Mouse (Mus musculus) hindbrain, embryonic 13.5 days (tissue): ENCODE results near the gene Sec24d. TPM values are rescaled to one million over a fixed set of nuclear protein-coding genes. Genes with fewer than 3 reads are reported as not detected.
A peak's percentile ranks its signal among the peaks of the same experiment; 100 is the strongest.

Source experiments
- ATAC-seq: fragments of 200-750 bp; cut with Nextera tagmentation; 2 replicates; pipeline ENCODE4 v1.8.0; 2017; ENCODE audit warnings: moderate TSS enrichment; ENCODE audit not compliant: low FRiP score
- H3K27ac ChIP-seq: fragments of 300-500 bp; sonication (generic); 2 replicates; pipeline ENCODE4 v1.5.1; 2015; ENCODE audit warnings: inconsistent platforms, mild to moderate bottlenecking, moderate library complexity
- H3K27me3 ChIP-seq: fragments of 300-500 bp; sonication (generic); 2 replicates; pipeline ENCODE4 v1.6.1; 2015; ENCODE audit warnings: mild to moderate bottlenecking, inconsistent platforms
- H3K36me3 ChIP-seq: fragments of 300-500 bp; sonication (generic); 2 replicates; pipeline ENCODE4 v1.6.1; 2015; ENCODE audit warnings: mild to moderate bottlenecking, inconsistent platforms
- H3K4me1 ChIP-seq: fragments of 300-500 bp; sonication (generic); replicated peaks from 2 replicates; pipeline ENCODE4 v1.6.1; 2015; ENCODE audit warnings: inconsistent platforms
- H3K4me2 ChIP-seq: fragments of 300-500 bp; sonication (generic); 2 replicates; pipeline ENCODE4 v1.6.1; 2015; ENCODE audit warnings: inconsistent platforms, mild to moderate bottlenecking, moderate library complexity
- H3K4me3 ChIP-seq: fragments of 300-500 bp; sonication (generic); 2 replicates; pipeline ENCODE4 v1.5.1; 2015; ENCODE audit warnings: mild to moderate bottlenecking, inconsistent platforms
- H3K9ac ChIP-seq: fragments of 300-500 bp; sonication (generic); 2 replicates; pipeline ENCODE4 v1.6.1; 2015; ENCODE audit warnings: mild to moderate bottlenecking, inconsistent platforms
- H3K9me3 ChIP-seq: fragments of 300-500 bp; sonication (generic); 2 replicates; pipeline ENCODE4 v1.6.1; 2016; ENCODE audit warnings: inconsistent platforms
- WGBS: fragments of 180-500 bp; shearing (Covaris S2); methylation state at CpG from one replicate; pipeline ENCODE4 v1.1.7; 2015; 5-methylcytosine and 5-hydroxymethylcytosine counted together
- polyA plus RNA-seq: library from polyadenylated mRNA; unstranded; fragments of >200 nt; fragmentation: Nextera tagmentation; extraction: Ambion mirVana; gene quantifications from 2 replicates; pipeline ENCODE4 v1.2.1, GENCODE M21; 2015

Gene Sec24d
- 14.3 and 14.5 TPM in 2 replicates for polyA plus RNA-seq

DNA sequence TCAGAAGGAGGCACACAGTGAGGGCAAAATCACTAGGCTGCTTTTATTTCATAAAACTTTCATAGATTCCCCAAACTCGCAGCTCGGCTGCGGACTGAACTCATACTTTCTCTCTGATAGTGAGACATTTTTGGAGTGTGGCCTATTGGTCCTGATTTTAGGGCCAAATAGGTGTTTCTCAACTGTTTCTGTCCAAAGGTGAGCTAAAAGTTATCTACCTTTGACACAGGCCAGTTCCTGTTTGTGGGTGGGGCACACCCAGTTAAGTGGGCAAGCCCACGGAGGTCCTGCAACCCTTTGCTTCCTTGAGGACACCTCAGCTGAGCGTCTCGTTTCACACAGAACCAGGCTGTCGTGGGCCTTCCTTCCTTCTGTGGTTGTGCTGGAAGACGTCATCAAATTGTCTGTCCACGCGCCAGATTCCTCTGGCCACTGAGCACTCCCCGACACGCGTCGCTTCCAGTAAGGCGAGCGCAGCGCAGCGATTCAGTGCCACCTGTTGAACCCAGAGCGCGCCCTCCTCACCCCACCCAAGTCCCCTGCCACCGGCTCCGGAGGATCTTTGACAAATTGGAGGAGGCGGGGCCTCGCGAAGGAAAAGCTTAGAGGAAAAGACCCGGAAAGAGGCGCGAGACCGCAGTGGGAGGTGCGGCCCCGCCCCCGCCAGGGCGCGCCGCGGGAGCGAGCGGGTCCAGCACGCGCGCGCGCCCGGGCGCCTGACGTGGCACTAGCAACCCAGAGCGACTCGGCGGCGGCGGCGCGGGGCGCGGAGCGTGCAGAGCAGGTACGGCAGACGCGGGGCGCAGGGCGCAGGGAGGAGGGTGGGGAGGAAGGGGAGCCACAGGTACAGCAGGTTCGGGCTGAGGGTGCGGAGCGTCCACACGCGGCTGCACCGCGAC is at the start of gene Sec24d:
Gene Sec24d, plus strand, starts transcription at position 703 of the 899 bp plus-strand sequence.
- Histone ChIP-seq H3K36me3 (no peaks in the 10 kb centered on the region), H3K4me3 (peak within 1 kb of the TSS; percentile 68), H3K27ac (no peak within 1 kb of the TSS), H3K9me3 (no peaks in the 10 kb centered on the region), H3K4me1 (peaks cover 6% of the 10 kb centered on the region; the same call in 1 of the 2 replicates), H3K9ac (peak within 1 kb of the TSS; percentile 72), H3K4me2 (peak within 1 kb of the TSS; percentile 88), H3K27me3 (peaks cover 35% of the 10 kb centered on the region)
- ATAC-seq: peak; percentile 94
- WGBS: 4% methylated on average over 66 of the region's 68 CpGs

GRCm38 (mm10) chr3:123218646-123219045 is 48.6 kb upstream of the Sec24d start:
- H3K36me3 ChIP-seq: no peaks in the 10 kb centered on the region

DNA sequence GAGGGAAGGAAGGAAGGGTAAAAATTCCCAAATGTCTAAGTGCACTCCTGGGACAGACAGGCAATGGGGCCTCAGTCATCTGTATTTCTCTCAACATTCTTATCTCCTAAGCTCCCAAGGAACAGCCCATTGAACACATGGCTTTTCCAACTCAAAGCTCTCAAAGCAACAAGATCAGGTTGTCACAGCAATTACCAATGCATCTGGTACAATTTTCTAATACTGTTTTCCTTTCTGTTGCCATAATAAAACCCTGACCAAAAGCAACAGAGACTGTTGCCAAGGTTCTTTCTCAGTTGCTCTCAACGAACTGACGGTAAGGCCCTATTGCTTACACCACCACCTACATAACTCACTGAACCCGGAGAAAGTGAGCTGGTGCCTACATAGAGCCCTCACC is 40.0 kb upstream of the Sec24d start:
- ATAC-seq: no peak
- Histone ChIP-seq H3K36me3 (no peaks in the 10 kb centered on the region), H3K4me3 (no peak overlapping the region), H3K4me1 (no peaks in the 10 kb centered on the region), H3K9ac (no peak overlapping the region), H3K27me3 (no peaks in the 10 kb centered on the region), H3K27ac (no peak overlapping the region), H3K4me2 (no peak overlapping the region), H3K9me3 (no peaks in the 10 kb centered on the region)
- WGBS: 91% methylated on average over 3 of the region's 3 CpGs

More at GRCm38 (mm10) chr3:123218646-123219045, 48.6 kb upstream of the Sec24d start:
- Histone ChIP-seq H3K27ac (no peak overlapping the region), H3K4me1 (no peaks in the 10 kb centered on the region), H3K4me2 (no peak overlapping the region), H3K4me3 (no peak overlapping the region), H3K9me3 (no peaks in the 10 kb centered on the region), H3K9ac (no peak overlapping the region), H3K27me3 (no peaks in the 10 kb centered on the region)
- 56% methylated on average over 6 of the region's 6 CpGs for WGBS
- no peak for ATAC-seq

DNA sequence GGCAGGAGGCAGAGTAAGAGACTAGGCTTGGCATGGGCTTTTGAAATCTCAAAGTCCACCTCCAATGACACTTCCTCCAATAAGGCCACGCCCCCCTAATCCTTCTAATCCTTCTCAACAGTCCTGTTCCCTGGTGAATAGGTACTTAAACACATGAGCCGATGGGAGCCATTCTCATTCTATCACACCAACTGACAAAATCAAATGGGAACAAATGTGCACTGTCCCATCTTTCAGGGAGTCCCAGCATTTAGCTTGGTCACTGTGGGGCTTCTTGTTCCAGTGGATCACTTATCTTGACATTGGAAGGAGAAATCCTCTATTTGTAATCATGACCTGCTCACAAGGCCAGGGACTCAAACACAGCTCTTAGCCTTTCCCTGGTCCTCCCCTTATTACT is 35.6 kb upstream of the Sec24d start:
- peaks cover 12% of the 10 kb centered on the region for H3K4me1 ChIP-seq
- no peak for ATAC-seq
- H3K36me3 ChIP-seq: no peaks in the 10 kb centered on the region
- H3K9ac ChIP-seq: no peak overlapping the region
- H3K9me3 ChIP-seq: no peaks in the 10 kb centered on the region
- 87% methylated on average over 2 of the region's 2 CpGs for WGBS
- H3K27me3 ChIP-seq: peaks cover 15% of the 10 kb centered on the region; the same call in 1 of the 2 replicates
- H3K4me3 ChIP-seq: no peak overlapping the region
- no peak overlapping the region for H3K27ac ChIP-seq
- H3K4me2 ChIP-seq: no peak overlapping the region

DNA sequence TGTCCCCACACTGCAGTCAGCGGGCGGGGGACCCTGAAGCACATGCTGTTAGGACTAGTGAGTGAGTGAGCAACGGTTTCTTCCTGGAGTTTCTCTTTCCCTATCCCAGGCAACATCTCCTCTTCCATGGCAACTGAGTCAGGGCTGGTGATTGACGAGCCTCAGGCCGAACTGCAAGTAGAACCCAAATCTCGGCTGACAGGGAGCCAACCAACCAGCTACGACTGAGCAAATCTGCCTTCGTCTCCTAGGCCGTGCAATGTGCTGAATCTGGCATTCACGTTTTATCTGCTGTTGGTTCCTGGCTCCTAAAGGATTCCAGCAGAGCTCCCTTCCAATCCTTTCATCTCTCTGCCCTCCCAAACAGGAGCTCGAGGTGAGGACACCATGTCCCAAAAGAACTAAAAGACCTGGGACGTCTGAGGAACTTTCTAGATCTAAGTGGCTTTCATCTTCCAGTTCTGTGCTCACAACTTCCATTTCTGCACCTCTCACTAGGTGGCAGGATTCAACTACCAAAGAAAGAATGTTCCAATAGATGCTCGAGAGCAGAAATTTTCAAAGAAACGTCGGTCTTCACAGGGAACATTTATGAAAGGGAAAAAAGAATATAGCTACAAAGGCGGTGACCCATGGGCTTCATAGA is 32.9 kb upstream of the Sec24d start:
- Histone ChIP-seq H3K4me3 (no peak overlapping the region), H3K27ac (no peak overlapping the region), H3K27me3 (peaks cover 25% of the 10 kb centered on the region), H3K9me3 (no peaks in the 10 kb centered on the region), H3K4me2 (no peak overlapping the region), H3K36me3 (no peaks in the 10 kb centered on the region), H3K4me1 (peaks cover 17% of the 10 kb centered on the region), H3K9ac (no peak overlapping the region)
- no peak for ATAC-seq
- WGBS: 45% methylated on average over 16 of the region's 16 CpGs

DNA sequence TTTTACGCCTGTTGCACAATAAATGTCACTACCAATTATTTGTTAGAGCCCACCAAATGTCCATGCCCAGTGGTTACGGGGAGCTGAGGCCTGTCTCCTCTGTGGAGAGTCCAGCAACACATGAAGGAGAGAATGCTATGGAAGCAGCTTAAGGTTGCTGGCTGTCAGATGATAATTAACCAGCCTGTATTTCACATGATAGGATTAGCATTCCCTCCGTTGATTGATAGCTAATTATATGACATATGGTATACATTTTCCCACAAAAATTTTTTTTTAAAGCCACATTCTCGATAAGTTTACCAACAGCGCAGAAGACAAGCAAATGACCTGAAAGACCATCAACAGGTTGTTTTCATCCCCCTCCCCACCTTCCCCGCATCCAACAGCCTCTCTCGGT is 31.8 kb upstream of the Sec24d start:
- Histone ChIP-seq H3K4me1 (peaks cover 17% of the 10 kb centered on the region), H3K4me2 (peak overlapping the region; percentile 86), H3K27me3 (peaks cover 25% of the 10 kb centered on the region), H3K9me3 (no peaks in the 10 kb centered on the region), H3K9ac (peak overlapping the region; percentile 70), H3K27ac (no peak overlapping the region), H3K4me3 (peak overlapping the region; percentile 47), H3K36me3 (no peaks in the 10 kb centered on the region)
- 26% methylated on average over 7 of the region's 7 CpGs for WGBS
- ATAC-seq: peak; percentile 37; the same call in 1 of the 2 replicates

GRCm38 (mm10) chr3:123235921-123236320 is 31.3 kb upstream of the Sec24d start, which contains the start of gene Synpo2:
TSS of gene Synpo2 (minus strand) at chr3:123236149.
- peak; percentile 64 for ATAC-seq
- Histone ChIP-seq H3K9ac (peak within 1 kb of the TSS; percentile 70), H3K27me3 (peaks cover 25% of the 10 kb centered on the region), H3K4me2 (peak within 1 kb of the TSS; percentile 86), H3K36me3 (no peaks in the 10 kb centered on the region), H3K27ac (no peak within 1 kb of the TSS), H3K4me3 (peak within 1 kb of the TSS; percentile 47), H3K4me1 (peaks cover 17% of the 10 kb centered on the region), H3K9me3 (no peaks in the 10 kb centered on the region)
- WGBS: under 1% methylated on average over 20 of the region's 20 CpGs

- Histone ChIP-seq H3K27me3 (peaks cover 25% of the 10 kb centered on the region), H3K9ac (no peak overlapping the region), H3K4me1 (peaks cover 17% of the 10 kb centered on the region), H3K36me3 (no peaks in the 10 kb centered on the region), H3K27ac (no peak overlapping the region), H3K4me2 (no peak overlapping the region), H3K4me3 (no peak overlapping the region), H3K9me3 (no peaks in the 10 kb centered on the region)
- whole genome bisulfite sequencing: 19% methylated on average over 7 of the region's 7 CpGs
- peak; percentile 47; the same call in 1 of the 2 replicates for ATAC-seq
Measured at GRCm38 (mm10) chr3:123237039-123237438, 30.2 kb upstream of the Sec24d start.

DNA sequence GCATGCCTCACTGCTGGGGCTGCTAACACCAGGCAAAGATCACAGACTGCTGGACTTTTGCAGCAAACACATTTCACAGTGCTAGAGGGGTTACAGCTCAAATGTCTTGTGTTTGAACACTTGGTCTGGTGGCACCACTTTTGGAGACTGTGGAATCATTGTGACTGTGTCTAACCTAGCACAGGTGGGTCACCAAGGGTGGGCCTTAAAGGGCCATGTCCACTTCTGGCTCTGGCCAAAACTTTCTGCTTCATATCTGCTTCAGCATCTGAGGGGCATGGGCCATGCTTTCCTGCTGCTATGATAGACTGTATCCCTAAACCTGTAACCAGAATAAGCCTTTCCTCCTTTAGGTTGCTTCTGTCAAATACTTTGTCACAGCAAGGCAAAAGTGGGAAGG is 29.8 kb upstream of the Sec24d start:
- ATAC-seq: no peak
- H3K36me3 ChIP-seq: no peaks in the 10 kb centered on the region

GRCm38 (mm10) chr3:123244376-123244775 is 22.9 kb upstream of the Sec24d start:
- Histone ChIP-seq H3K9me3 (no peaks in the 10 kb centered on the region), H3K27ac (no peak overlapping the region), H3K36me3 (no peaks in the 10 kb centered on the region), H3K27me3 (no peaks in the 10 kb centered on the region), H3K9ac (no peak overlapping the region), H3K4me1 (no peaks in the 10 kb centered on the region), H3K4me2 (no peak overlapping the region), H3K4me3 (no peak overlapping the region)
- 66% methylated on average over 5 of the region's 5 CpGs for WGBS
- no peak for ATAC-seq

More for the DNA sequence above, 29.8 kb upstream of the Sec24d start:
- no peak overlapping the region for H3K27ac ChIP-seq
- H3K4me2 ChIP-seq: no peak overlapping the region
- peaks cover 25% of the 10 kb centered on the region for H3K27me3 ChIP-seq
- H3K4me1 ChIP-seq: peaks cover 17% of the 10 kb centered on the region
- H3K9me3 ChIP-seq: no peaks in the 10 kb centered on the region
- no peak overlapping the region for H3K9ac ChIP-seq
- no peak overlapping the region for H3K4me3 ChIP-seq

- Histone ChIP-seq H3K4me3 (no peak overlapping the region), H3K9ac (no peak overlapping the region), H3K27me3 (no peaks in the 10 kb centered on the region), H3K4me2 (no peak overlapping the region), H3K9me3 (no peaks in the 10 kb centered on the region), H3K4me1 (no peaks in the 10 kb centered on the region), H3K27ac (no peak overlapping the region), H3K36me3 (no peaks in the 10 kb centered on the region)
- no peak for ATAC-seq
- 50% methylated on average over 4 of the region's 4 CpGs for WGBS
Measured at GRCm38 (mm10) chr3:123245646-123246045, 21.6 kb upstream of the Sec24d start.
